Mouse (Mus musculus): ENCODE results near the gene Iqgap1. TPM values are rescaled to one million over a fixed set of nuclear protein-coding genes. Genes with fewer than 3 reads are reported as not detected.
A peak's percentile ranks its signal among the peaks of the same experiment; 100 is the strongest.

Gene Iqgap1
- polyA plus RNA-seq, 1 experiment from 2014 or later, result 20.2 TPM

DNA sequence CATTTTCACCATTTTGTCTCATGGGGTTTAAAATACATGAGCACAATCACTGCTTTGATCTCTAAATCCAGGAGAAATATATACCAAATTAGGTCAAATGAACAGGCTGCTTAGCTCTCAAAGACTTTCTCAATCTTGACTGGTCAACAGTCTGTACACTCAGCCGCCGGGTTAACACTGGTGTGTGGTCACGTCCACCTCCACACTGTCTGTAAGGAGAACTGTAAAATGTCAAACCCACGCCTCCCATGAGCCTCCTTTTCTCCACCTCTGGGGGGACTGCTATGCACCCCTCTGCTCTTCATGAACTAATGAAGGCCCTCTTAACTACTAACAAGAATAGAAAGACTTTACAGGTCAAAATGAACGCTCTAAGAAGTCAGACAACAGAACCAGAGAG, 36.2 kb downstream of the Iqgap1 start:
- Histone ChIP-seq H3K36me3 (no peaks in the 10 kb centered on the region; the same call in 1 of the 2 replicates), H3K27me3 (no peaks in the 10 kb centered on the region), H3K9ac (no peak overlapping the region), H3K4me1 (replicated peaks) (peaks cover 5% of the 10 kb centered on the region), H3K27ac (replicated peaks) (no peak overlapping the region), H3K9me3 (no peaks in the 10 kb centered on the region), H3K4me3 (no peak overlapping the region), H3K4me2 (no peak overlapping the region)
- ATAC-seq (ENCODE audit: low FRiP score, low read depth), result no peak
- WGBS, result 87% methylated on average over 5 of the region's 5 CpGs

GRCm38 (mm10) chr7:80789061-80789460, 36.7 kb downstream of the Iqgap1 start:
- H3K4me3 ChIP-seq, result no peak overlapping the region
- H3K4me1 ChIP-seq (replicated peaks), result peaks cover 5% of the 10 kb centered on the region
- no peaks in the 10 kb centered on the region for H3K27me3 ChIP-seq
- H3K4me2 ChIP-seq, result no peak overlapping the region
- WGBS, result 69% methylated on average over 1 of the region's 1 CpGs
- H3K27ac ChIP-seq (replicated peaks), result no peak overlapping the region
- H3K36me3 ChIP-seq, result no peaks in the 10 kb centered on the region; the same call in 1 of the 2 replicates
- H3K9me3 ChIP-seq, result no peaks in the 10 kb centered on the region
- no peak for ATAC-seq (ENCODE audit: low FRiP score, low read depth)
- H3K9ac ChIP-seq, result no peak overlapping the region

DNA sequence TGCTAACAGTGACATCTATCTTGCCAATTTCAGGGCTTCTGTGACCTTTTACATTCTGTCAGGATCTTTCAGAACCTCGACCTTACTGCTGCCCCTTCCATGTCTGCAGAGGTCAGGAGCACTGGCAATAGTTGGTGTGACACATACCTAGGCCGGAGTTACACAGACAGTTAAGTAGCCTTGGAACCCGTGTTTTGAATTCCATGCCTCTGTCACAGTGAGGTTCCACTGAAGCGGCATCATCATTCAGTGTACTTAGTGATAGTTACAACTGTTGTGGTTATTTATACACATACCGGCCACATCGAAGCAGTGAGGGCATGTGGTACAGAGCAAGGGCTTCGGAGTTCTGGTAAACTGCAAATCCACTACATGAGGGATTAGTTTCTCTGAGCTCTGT, 37.8 kb downstream of the Iqgap1 start:
- H3K4me2 ChIP-seq, result no peak overlapping the region
- WGBS, result 92% methylated on average over 7 of the region's 7 CpGs
- H3K4me3 ChIP-seq, result no peak overlapping the region
- H3K27me3 ChIP-seq, result no peaks in the 10 kb centered on the region
- no peaks in the 10 kb centered on the region for H3K9me3 ChIP-seq
- ATAC-seq (ENCODE audit: low FRiP score, low read depth), result no peak
- H3K9ac ChIP-seq, result no peak overlapping the region
- H3K36me3 ChIP-seq, result no peaks in the 10 kb centered on the region
- H3K27ac ChIP-seq (replicated peaks), result no peak overlapping the region
- peaks cover 5% of the 10 kb centered on the region for H3K4me1 ChIP-seq (replicated peaks)

- no peak overlapping the region for H3K27ac ChIP-seq (replicated peaks)
- H3K9ac ChIP-seq, result no peak overlapping the region
- no peak overlapping the region for H3K4me3 ChIP-seq
- no peaks in the 10 kb centered on the region for H3K9me3 ChIP-seq
- H3K27me3 ChIP-seq, result no peaks in the 10 kb centered on the region
- ATAC-seq (ENCODE audit: low FRiP score, low read depth), result no peak
- peaks cover 6% of the 10 kb centered on the region for H3K4me1 ChIP-seq (replicated peaks)
- H3K4me2 ChIP-seq, result no peak overlapping the region
- no peaks in the 10 kb centered on the region for H3K36me3 ChIP-seq
- 79% methylated on average over 6 of the region's 6 CpGs for WGBS
Measured at GRCm38 (mm10) chr7:80786746-80787145, 39.0 kb downstream of the Iqgap1 start.

- Histone ChIP-seq H3K9ac (no peak overlapping the region), H3K4me3 (no peak overlapping the region), H3K9me3 (no peaks in the 10 kb centered on the region), H3K36me3 (no peaks in the 10 kb centered on the region), H3K4me1 (replicated peaks) (peaks cover 3% of the 10 kb centered on the region; the same call in 1 of the 2 replicates), H3K27me3 (no peaks in the 10 kb centered on the region), H3K4me2 (no peak overlapping the region), H3K27ac (replicated peaks) (no peak overlapping the region)
- WGBS, result 93% methylated on average over 5 of the region's 5 CpGs
- ATAC-seq (ENCODE audit: low FRiP score, low read depth), result no peak
Measured at GRCm38 (mm10) chr7:80783841-80784240, 41.9 kb downstream of the Iqgap1 start.

- H3K4me2 ChIP-seq, result no peak overlapping the region
- H3K36me3 ChIP-seq, result no peaks in the 10 kb centered on the region
- peaks cover 3% of the 10 kb centered on the region; the same call in 1 of the 2 replicates for H3K4me1 ChIP-seq (replicated peaks)
- no peak for ATAC-seq (ENCODE audit: low FRiP score, low read depth)
- no peaks in the 10 kb centered on the region for H3K9me3 ChIP-seq
- H3K27ac ChIP-seq (replicated peaks), result no peak overlapping the region
- 78% methylated on average over 17 of the region's 17 CpGs for WGBS
- H3K4me3 ChIP-seq, result no peak overlapping the region
- no peaks in the 10 kb centered on the region for H3K27me3 ChIP-seq
- H3K9ac ChIP-seq, result no peak overlapping the region
Measured at GRCm38 (mm10) chr7:80782155-80783109, 43.3 kb downstream of the Iqgap1 start.

DNA sequence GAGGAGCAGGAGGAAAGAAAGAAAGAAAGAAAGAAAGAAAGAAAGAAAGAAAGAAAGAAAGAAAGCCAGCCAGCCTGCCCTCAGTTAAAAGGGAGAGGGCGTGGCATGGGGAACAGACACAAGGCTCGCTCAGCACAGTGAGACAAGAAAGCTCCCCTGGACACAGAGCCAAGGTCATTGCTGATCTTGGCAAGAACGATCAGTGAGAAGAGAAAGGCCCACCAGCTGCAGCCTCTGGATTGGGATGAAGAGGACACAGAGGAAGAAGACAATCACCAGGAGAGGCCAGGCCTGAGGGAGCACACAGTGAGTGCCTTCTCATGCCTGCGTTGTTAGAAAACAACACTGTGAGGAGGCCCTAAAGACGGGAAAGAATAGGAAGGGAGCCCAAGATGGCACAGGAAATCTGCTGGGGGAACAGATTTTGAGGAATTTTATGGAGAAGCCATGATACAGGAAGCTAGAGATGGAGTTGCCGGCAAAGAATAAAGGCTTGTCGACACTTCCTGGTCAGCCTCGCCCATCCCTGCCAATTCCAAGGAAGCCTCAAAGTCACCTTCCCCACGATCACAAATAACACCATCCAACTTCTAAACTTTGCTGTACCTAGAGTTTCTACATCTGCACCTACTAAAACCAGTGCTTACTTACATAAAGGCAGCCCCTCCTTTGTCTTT, 44.2 kb downstream of the Iqgap1 start:
- WGBS, result 66% methylated on average over 9 of the region's 9 CpGs
- H3K27me3 ChIP-seq, result no peaks in the 10 kb centered on the region

DNA sequence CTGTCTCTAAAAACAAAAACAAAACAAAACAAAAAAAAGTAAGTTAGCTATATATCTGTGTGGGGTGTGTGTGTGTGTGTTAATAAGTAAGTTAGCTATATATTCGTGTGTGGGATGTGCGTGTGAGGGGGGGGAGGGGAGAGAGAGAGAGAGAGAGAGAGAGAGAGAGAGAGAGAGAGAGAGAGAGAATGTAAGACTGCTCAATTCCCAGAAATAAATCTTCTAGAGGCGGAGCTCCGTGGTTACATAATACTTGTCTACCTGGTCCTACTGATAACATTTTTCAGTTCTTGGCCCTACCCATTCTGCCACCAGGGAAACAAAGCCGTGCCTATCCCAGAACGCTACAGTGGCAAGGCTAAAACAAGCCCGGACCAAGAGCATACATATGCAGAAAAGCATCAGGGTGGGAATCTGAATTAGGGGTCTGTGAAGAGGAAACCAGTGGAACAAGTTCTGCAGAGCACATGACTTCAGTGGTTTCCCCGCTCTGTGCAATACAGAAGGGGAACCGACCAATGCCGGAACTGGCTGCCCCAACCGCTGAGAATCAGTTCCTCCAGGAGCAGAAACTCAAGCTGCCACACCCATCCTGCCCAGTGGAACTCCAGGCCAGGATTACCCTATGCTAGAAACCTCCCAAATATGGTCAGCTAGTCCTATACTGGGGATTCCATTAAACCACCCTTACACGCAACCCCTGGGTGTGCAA, 46.7 kb downstream of the Iqgap1 start:
- Histone ChIP-seq H3K27me3 (no peaks in the 10 kb centered on the region), H3K9me3 (no peaks in the 10 kb centered on the region), H3K27ac (replicated peaks) (0 out of 2 replicates have a peak overlapping the region, but pooled peaks have one; percentile 25), H3K4me2 (no peak overlapping the region), H3K4me3 (no peak overlapping the region), H3K36me3 (no peaks in the 10 kb centered on the region), H3K4me1 (replicated peaks) (peaks cover 3% of the 10 kb centered on the region; the same call in 1 of the 2 replicates), H3K9ac (no peak overlapping the region)
- WGBS, result 88% methylated on average over 12 of the region's 12 CpGs
- no peak for ATAC-seq (ENCODE audit: low FRiP score, low read depth)

More for the DNA sequence above, 44.2 kb downstream of the Iqgap1 start:
- H3K4me2 ChIP-seq, result no peak overlapping the region
- H3K36me3 ChIP-seq, result no peaks in the 10 kb centered on the region
- H3K9me3 ChIP-seq, result no peaks in the 10 kb centered on the region
- ATAC-seq (ENCODE audit: low FRiP score, low read depth), result no peak
- no peak overlapping the region for H3K4me3 ChIP-seq
- H3K9ac ChIP-seq, result no peak overlapping the region
- no peak overlapping the region; the same call in 1 of the 2 replicates for H3K27ac ChIP-seq (replicated peaks)
- H3K4me1 ChIP-seq (replicated peaks), result peaks cover 3% of the 10 kb centered on the region; the same call in 1 of the 2 replicates

DNA sequence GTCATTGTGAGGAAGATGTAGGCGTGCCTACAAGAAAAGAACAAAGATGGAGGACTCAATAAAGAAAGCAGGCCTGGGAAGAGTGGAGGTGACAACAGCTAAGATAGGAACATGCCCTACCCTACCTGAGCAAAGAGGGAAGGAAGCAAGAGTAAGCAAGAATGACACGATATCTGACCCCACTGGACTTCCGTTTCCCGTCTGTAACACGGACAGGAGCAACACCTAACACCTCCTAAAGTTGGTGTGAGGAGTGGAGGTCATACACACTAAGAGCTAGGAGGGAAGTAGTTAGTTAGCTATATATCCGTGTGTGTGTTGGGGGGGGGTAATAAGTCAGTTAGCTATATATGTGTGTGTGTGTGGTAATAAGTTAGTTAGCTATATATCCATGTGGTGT, 47.4 kb downstream of the Iqgap1 start:
- Histone ChIP-seq H3K4me1 (replicated peaks) (peaks cover 3% of the 10 kb centered on the region; the same call in 1 of the 2 replicates), H3K36me3 (no peaks in the 10 kb centered on the region), H3K27me3 (no peaks in the 10 kb centered on the region), H3K9me3 (no peaks in the 10 kb centered on the region), H3K4me2 (no peak overlapping the region), H3K4me3 (no peak overlapping the region), H3K27ac (replicated peaks) (no peak overlapping the region), H3K9ac (no peak overlapping the region)
- ATAC-seq (ENCODE audit: low FRiP score, low read depth), result no peak
- WGBS, result 93% methylated on average over 6 of the region's 6 CpGs

DNA sequence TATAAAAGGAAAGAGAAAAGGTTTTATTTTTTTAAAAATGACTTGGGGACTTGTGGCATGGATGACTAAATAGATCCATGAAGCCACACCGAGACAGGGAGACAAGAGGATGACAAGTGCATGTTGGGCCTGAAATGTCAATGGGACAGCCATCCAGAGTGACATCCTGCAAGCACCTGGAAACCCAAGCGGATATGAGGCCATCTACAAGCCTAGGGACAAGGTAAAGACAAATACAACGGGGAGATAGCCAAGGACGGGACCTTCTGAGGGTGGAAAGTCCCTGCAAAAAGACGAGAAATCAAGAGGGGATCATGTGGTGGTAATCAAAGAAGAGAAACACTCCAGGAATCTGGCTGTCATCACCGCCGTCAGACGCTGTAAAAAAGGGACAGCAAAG, 48.6 kb downstream of the Iqgap1 start:
- no peak for ATAC-seq (ENCODE audit: low FRiP score, low read depth)

DNA sequence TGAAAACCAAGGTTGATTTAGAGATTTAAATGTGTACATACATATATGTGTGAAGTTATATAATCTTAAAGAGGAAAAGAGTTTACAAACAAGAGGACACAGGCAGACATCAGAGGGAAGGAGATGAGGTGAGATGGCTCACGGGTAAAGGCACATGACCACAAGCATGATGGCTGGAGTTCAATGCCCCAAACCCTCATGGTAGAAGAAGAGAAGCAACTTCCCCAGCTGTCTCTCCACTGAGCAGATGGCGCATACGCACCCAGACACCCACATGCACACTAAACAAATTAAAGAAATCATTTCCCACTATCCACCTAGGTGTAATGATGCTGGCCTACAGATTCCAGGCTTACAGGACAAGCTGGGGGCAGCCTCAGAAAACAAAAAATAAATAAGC, 49.7 kb downstream of the Iqgap1 start:
- Histone ChIP-seq H3K9me3 (no peaks in the 10 kb centered on the region), H3K4me2 (no peak overlapping the region), H3K36me3 (no peaks in the 10 kb centered on the region), H3K27me3 (no peaks in the 10 kb centered on the region), H3K4me3 (no peak overlapping the region), H3K9ac (no peak overlapping the region), H3K4me1 (replicated peaks) (no peaks in the 10 kb centered on the region), H3K27ac (replicated peaks) (no peak overlapping the region)
- WGBS, result 92% methylated on average over 3 of the region's 3 CpGs
- no peak for ATAC-seq (ENCODE audit: low FRiP score, low read depth)

More for the DNA sequence above, 48.6 kb downstream of the Iqgap1 start:
- Histone ChIP-seq H3K4me3 (no peak overlapping the region), H3K9ac (no peak overlapping the region), H3K27me3 (no peaks in the 10 kb centered on the region), H3K4me2 (no peak overlapping the region), H3K36me3 (no peaks in the 10 kb centered on the region), H3K4me1 (replicated peaks) (peaks cover 3% of the 10 kb centered on the region; the same call in 1 of the 2 replicates), H3K27ac (replicated peaks) (no peak overlapping the region), H3K9me3 (no peaks in the 10 kb centered on the region)
- WGBS, result 81% methylated on average over 8 of the region's 8 CpGs

All from hindbrain, embryonic 15.5 days (tissue).